ENCODE assay signal across 15 mouse cellular contexts in genomic region chr19:44904141-44904720, GRCm38 (mm10). TPM values are rescaled to one million over a fixed set of nuclear protein-coding genes. Genes with fewer than 3 reads are reported as not detected.
DNase-seq lines count a peak whose midpoint lies in the region; ATAC-seq lines count a peak whose summit lies in the region.
"Had no signal": no experiment of that assay in that cellular context is flagged by ENCODE, and none has a peak within 500 bp of the region (broad histone marks: within the 10 kb centered on the region; RNA-seq: fewer than 3 reads in every experiment).

No protein-coding gene starts in this region.

- 29% methylated on average over 6 of the region's 6 CpGs for WGBS in kidney, embryonic 15.5 days
- 24% methylated on average over 6 of the region's 6 CpGs for WGBS in embryonic facial prominence, embryonic 12.5 days
- 41% methylated on average over 6 of the region's 6 CpGs for WGBS in intestine, embryonic 16.5 days
- 32% methylated on average over 6 of the region's 6 CpGs for WGBS in stomach, embryonic 15.5 days

- peak overlapping the region; percentile 90 for H3K27ac ChIP-seq in kidney, embryonic 15.5 days
- H3K27ac ChIP-seq in embryonic facial prominence, embryonic 12.5 days: peak overlapping the region; percentile 76; the same call in 1 of the 2 replicates
- H3K27ac ChIP-seq in intestine, embryonic 16.5 days (ENCODE audit: low read length): peak overlapping the region; percentile 71
- H3K27ac ChIP-seq in stomach, embryonic 15.5 days: peak overlapping the region; percentile 80
- H3K27ac ChIP-seq: forebrain, embryonic 15.5 days; left cerebral cortex, adult 2 months; midbrain, embryonic 13.5 days had no signal

- no peaks in the 10 kb centered on the region for H3K9me3 ChIP-seq in kidney, embryonic 15.5 days (replicated peaks)
- no peaks in the 10 kb centered on the region for H3K9me3 ChIP-seq in embryonic facial prominence, embryonic 12.5 days
- no peaks in the 10 kb centered on the region for H3K9me3 ChIP-seq in intestine, embryonic 16.5 days (ENCODE audit: control insufficient read depth, low read length)
- H3K9me3 ChIP-seq in stomach, embryonic 15.5 days: no peaks in the 10 kb centered on the region
- H3K9me3 ChIP-seq: forebrain, embryonic 15.5 days; G1E; midbrain, embryonic 13.5 days had no signal

- H3K4me3 ChIP-seq in kidney, embryonic 15.5 days (replicated peaks): no peak overlapping the region
- H3K4me3 ChIP-seq in embryonic facial prominence, embryonic 12.5 days: no peak overlapping the region
- H3K4me3 ChIP-seq in intestine, embryonic 16.5 days (ENCODE audit: low read length): no peak overlapping the region
- H3K4me3 ChIP-seq in stomach, embryonic 15.5 days (replicated peaks): no peak overlapping the region
- H3K4me3 ChIP-seq: erythroblast, embryonic 14.5 days; forebrain, embryonic 15.5 days; left cerebral cortex, adult 2 months; midbrain, embryonic 13.5 days had no signal

- H3K4me1 ChIP-seq in kidney, embryonic 15.5 days: peaks cover 98% of the 10 kb centered on the region
- peaks cover 44% of the 10 kb centered on the region for H3K4me1 ChIP-seq in embryonic facial prominence, embryonic 12.5 days
- peaks cover 52% of the 10 kb centered on the region for H3K4me1 ChIP-seq in intestine, embryonic 16.5 days (ENCODE audit: control insufficient read depth, insufficient read depth, low read length)
- H3K4me1 ChIP-seq in stomach, embryonic 15.5 days: peaks cover 33% of the 10 kb centered on the region

- no peaks in the 10 kb centered on the region for H3K27me3 ChIP-seq in kidney, embryonic 15.5 days
- no peaks in the 10 kb centered on the region for H3K27me3 ChIP-seq in embryonic facial prominence, embryonic 12.5 days
- no peaks in the 10 kb centered on the region for H3K27me3 ChIP-seq in intestine, embryonic 16.5 days (replicated peaks; ENCODE audit: control insufficient read depth, insufficient read depth, low read length)
- no peaks in the 10 kb centered on the region for H3K27me3 ChIP-seq in stomach, embryonic 15.5 days (replicated peaks)
- H3K27me3 ChIP-seq: forebrain, embryonic 15.5 days had no signal

- H3K4me2 ChIP-seq in kidney, embryonic 15.5 days: no peak overlapping the region
- no peak overlapping the region for H3K4me2 ChIP-seq in embryonic facial prominence, embryonic 12.5 days (replicated peaks)
- H3K4me2 ChIP-seq in intestine, embryonic 16.5 days (ENCODE audit: low read depth, low read length): no peak overlapping the region
- no peak overlapping the region for H3K4me2 ChIP-seq in stomach, embryonic 15.5 days
- H3K4me2 ChIP-seq: forebrain, embryonic 15.5 days; midbrain, embryonic 13.5 days had no signal

- no peak overlapping the region for H3K9ac ChIP-seq in kidney, embryonic 15.5 days
- no peak overlapping the region for H3K9ac ChIP-seq in embryonic facial prominence, embryonic 12.5 days
- 0 out of 2 replicates have a peak overlapping the region, but pooled peaks have one; percentile 8 for H3K9ac ChIP-seq in intestine, embryonic 16.5 days (ENCODE audit: low read depth, low read length)
- H3K9ac ChIP-seq in stomach, embryonic 15.5 days: no peak overlapping the region
- H3K9ac ChIP-seq: forebrain, embryonic 15.5 days; midbrain, embryonic 13.5 days had no signal

- DNase-seq in kidney, postnatal 36 days: no peak
- DNase-seq in urinary bladder, postnatal 25 days (ENCODE audit: low spot score): no peak
- DNase-seq in cerebellum, adult 18-20 months: no peak
- DNase-seq: cerebellum, postnatal 10 days; kidney, adult 11 months; lung, postnatal 4 days had no signal

- no peak for ATAC-seq in kidney, embryonic 15.5 days (replicated peaks; ENCODE audit: low FRiP score)
- no peak for ATAC-seq in embryonic facial prominence, embryonic 12.5 days (ENCODE audit: insufficient number of reproducible peaks, insufficient read depth, low FRiP score, low TSS enrichment)
- ATAC-seq in intestine, embryonic 16.5 days: no peak
- no peak for ATAC-seq in stomach, embryonic 15.5 days (ENCODE audit: insufficient read depth, low FRiP score, low read depth)
- ATAC-seq: forebrain, embryonic 15.5 days; midbrain, embryonic 13.5 days had no signal

- H3K36me3 ChIP-seq in kidney, embryonic 15.5 days: no peaks in the 10 kb centered on the region
- no peaks in the 10 kb centered on the region for H3K36me3 ChIP-seq in embryonic facial prominence, embryonic 12.5 days
- H3K36me3 ChIP-seq in intestine, embryonic 16.5 days (ENCODE audit: control insufficient read depth, insufficient read depth, low read length): no peaks in the 10 kb centered on the region
- no peaks in the 10 kb centered on the region for H3K36me3 ChIP-seq in stomach, embryonic 15.5 days
- H3K36me3 ChIP-seq: forebrain, embryonic 15.5 days; G1E; midbrain, embryonic 13.5 days had no signal

RNA-seq across cellular contexts. Expression of gene Slf2, which starts 26.7 kb away (rescaled TPM):
- polyA plus RNA-seq in kidney, embryonic 15.5 days (2015; fragmentation: Nextera tagmentation; extraction: Ambion mirVana): 40.5 and 40.6 TPM in 2 replicates
- polyA plus RNA-seq in embryonic facial prominence, embryonic 12.5 days (2016; fragmentation: Nextera tagmentation; extraction: Ambion mirVana): 50.1 and 51.6 TPM in 2 replicates
- 26.8 and 27.1 TPM in 2 replicates for polyA plus RNA-seq in intestine, embryonic 16.5 days (2015; fragmentation: Nextera tagmentation; extraction: Ambion mirVana)
- 33.0 and 35.1 TPM in 2 replicates for polyA plus RNA-seq in stomach, embryonic 15.5 days (2015; fragmentation: Nextera tagmentation; extraction: Ambion mirVana)
